Mouse (Mus musculus) activated CD4-positive, CD25-positive, alpha-beta regulatory T cell, adult 4 months (primary cell): ENCODE data around the gene Spz1. TPM values are rescaled to one million over a fixed set of nuclear protein-coding genes. Genes with fewer than 3 reads are reported as not detected.
"Not testable (repeated sequence)": the region's sequence is repeated elsewhere in the genome, so short reads cannot be mapped to it uniquely, and the experiment has no call there.

Experiments used
- ATAC-seq: one replicate; pipeline ENCODE4 v1.8.0; 2017
- polyA plus RNA-seq, 2 experiments: library from polyadenylated mRNA; unstranded; fragments of 100-300 nt; shearing (Covaris generic); gene quantifications; one replicate each; pipeline ENCODE4 v1.2.1; 2017

Gene Spz1
- not detected for polyA plus RNA-seq

DNA sequence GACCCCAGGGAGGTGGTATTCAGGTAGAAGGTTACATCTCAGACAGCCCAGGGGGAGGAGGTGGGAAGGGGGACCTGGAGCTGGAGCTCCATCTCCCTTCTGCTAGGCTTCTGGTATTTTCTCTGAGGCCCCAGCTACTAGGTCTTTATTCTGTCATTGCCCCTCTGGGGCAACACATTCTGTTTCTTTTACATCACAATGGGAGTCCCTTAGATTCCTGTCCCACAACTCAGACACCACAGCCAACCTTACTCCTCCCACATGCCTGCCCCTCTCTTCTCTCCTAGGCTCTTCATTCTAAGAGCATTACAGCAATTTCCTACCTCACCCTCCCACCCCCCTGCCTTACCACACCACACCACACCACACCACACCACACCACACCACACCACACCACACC is at the start of gene Spz1:
Gene Spz1 (minus strand): TSS at position 101 of the 400 bp plus-strand sequence.
- ATAC-seq, result no peak

DNA sequence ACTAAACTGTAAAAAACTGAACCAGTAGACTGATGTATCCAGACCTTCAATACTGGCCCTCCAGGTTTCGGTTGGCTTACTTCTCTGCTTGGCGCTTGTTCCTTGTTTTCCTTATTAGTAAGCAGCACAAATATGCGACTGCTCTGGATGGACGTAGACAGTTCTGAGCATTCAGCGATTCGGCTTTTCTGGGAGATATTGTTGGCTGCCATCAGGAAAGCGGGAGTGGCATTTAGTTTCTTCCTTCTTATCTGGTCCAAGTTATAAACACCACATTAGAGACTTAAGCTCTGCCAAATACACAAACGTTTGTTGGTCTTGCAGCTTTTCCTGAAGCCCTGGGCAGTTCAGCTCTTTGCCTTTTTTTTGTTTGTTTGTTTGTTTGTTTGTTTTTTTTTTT is 40.5 kb upstream of the Spz1 start:
- ATAC-seq, result no peak

DNA sequence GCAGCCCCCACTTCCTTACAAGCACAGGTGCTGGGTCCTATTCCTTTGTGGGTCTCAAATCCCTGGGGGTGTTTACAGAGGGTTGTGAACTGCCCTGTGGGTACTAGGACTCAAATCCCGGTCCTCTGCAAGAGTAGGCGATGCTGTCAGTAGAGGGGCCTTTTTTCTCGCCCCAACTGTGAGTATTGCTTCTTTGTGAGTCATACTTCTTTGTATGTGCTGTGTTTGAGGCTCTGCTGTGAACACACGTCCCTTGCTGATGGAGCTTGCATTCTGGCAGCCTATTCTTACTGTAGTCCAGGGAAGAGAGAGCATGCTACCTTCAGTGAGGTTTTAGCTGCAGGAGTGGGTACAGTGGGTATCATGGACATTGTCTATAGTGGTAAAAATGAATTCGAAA is 39.2 kb upstream of the Spz1 start:
- no peak for ATAC-seq

DNA sequence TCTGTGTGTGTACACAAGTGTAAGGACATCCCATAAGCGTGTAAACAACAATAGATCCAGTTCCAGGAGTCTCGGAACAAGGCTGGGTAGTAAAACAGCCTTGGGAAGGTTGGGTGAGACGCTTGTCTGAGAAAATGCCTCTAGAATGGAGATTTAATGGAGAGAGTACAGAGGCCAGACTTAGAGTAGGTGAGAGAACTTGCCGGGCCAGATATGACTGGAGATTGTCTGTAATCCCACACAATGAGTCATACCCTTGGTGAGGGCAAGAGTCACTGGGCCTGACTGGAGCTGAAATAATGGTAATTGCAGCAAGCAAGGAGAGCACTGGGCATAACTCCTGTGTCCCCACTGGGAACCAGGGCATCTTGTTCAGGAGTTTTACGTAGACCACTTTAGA is 37.1 kb upstream of the Spz1 start:
- ATAC-seq, result no peak

DNA sequence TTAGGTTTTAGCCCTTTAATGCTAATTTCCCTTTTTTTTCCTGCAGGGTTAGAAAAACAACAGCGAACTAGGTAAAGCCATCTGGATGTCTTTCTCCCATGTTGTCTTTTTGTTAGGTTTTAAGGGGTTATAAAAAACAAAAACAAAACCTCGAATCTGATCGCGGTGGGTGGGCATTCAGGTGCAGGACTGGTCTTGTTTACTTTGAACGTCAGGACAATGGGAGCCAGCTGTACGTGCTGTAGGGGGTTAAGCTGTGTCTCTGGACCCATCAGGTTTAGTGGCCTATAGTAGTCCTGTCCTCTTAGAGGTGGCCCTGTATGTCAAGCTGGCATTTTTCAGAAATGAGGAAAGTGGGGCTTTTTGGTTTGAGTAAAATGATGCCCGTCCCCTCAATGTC is 35.9 kb upstream of the Spz1 start:
- ATAC-seq, result no peak

DNA sequence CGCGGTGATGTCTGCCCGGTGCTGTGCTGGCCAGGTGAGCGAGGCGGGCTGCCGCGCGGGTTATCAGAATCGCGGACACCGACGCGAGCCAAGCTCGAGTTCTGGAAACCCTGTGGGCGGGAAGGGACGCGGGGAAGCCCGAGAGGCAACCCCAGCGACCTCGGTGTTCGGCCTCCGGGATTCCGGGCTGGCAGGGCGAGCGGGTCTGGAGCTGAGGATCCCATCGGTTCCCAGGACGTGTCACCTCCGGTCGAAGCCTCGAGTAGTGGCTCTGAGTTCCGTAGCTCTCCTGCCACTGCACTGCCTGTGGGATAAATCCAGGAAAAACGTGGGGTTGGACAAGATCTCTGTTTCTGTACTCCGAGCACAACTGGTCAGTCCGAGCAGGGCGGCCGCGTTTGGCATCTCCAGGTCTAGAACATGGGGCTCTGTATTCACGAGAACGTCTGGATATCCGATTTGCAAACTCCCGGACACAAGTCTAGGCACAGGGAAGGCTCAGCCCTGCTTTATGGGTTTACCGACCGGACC is 35.3 kb upstream of the Spz1 start:
- ATAC-seq, result peak; percentile 7

DNA sequence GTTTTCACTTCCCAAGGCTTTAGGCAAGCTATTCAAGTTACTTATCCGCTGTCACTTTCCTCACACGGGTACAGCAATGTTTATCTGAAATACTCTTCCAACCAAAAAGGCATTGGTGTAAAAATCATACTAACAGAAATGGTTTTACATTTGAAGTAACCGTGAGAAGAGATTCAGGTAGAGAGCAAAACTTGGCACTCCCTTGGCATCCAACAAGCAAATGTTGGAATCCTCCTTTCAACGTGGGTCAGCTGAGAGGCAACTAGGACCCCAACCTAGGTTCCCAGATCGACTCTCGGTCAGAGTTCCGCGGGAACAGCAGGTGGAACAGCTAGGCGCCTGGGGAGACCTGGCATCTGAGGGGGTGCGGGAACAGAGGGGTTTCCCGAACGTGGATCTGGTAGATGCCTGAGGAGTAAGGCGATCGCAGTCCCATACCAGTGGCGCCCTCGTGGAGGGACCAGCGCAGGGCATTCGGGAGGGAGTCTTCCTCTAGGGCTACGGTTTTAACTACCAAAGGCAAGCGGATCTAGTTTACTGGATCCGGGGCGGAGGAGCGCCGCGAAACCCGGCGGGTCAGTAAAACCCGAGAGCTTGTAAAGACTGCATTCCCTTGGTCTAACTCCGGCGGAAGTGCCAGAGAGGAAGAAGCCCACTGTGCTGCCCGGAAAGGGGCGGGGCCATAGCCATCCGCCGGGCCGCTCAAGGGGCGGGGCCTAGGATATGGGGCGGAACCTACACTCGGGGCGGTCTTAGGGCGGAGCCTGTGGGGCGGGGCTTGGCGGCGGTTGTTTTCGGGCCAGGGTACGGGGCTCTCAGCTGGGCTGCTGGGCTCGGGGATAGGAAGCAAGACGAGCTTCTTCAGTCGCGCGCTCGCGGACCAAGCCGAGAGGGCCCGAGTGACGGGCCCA is 34.6 kb upstream of the Spz1 start, which contains the start of gene Serinc5:
Gene Serinc5 (plus strand): TSS at position 781 of the 911 bp plus-strand sequence.
- peak; percentile 90 for ATAC-seq

DNA sequence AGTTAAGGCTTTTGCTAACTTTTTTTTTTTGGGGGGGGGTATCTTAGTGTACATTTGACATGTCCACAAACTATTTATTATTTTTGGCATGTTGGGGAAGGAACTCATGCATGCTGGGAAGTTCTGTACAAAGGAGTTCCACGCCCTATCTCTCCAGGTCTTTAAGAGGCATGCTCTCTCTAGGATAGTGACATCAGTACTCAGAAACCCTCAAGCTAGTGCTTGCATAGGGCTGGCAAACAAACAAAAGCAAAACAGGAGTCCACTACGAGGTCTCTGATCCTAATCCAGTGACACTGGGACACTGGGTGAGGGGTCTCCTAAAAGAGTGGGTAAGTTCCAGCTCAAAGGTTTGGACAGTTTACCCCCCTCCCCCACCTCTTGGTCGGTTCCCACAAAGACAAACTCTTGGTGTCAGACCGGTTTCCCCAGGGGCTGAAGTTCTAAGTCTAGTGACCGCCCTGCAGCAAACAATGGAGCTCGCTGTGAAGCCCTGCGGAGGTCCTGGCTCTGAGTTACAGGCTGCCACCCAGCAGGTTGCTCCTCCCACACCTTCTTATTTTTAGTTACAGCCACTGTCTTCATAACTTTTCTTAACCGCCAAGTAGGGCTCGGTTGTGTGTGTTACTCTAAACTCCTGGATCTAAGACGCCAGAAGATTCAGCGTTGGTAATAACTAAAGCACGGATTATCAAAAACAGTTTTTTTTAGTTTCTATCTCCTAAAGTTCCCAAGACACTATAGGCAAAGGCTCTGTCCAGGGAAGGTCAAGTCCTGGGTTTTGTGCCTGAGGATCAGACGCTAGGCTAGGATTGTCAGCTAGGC is 33.7 kb upstream of the Spz1 start:
- ATAC-seq, result peak; percentile 15

DNA sequence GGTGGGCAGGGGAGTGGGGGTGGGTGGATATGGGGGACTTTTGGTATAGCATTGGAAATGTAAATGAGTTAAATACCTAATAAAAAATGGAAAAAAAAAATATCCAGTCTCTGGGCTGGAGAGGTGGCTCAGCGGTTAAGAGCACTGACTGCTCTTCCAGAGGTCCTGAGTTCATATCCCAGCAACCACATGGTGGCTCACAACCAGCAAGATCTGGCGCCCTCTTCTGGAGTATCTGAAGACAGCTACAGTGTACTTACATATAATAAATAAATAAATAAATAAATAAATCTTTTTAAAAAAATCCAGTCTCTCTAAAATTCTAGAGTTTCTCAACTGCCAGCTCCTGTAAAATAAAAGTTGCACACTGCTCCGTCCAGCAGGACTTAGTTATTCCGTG is 29.3 kb upstream of the Spz1 start:
- ATAC-seq, result not testable (repeated sequence)

DNA sequence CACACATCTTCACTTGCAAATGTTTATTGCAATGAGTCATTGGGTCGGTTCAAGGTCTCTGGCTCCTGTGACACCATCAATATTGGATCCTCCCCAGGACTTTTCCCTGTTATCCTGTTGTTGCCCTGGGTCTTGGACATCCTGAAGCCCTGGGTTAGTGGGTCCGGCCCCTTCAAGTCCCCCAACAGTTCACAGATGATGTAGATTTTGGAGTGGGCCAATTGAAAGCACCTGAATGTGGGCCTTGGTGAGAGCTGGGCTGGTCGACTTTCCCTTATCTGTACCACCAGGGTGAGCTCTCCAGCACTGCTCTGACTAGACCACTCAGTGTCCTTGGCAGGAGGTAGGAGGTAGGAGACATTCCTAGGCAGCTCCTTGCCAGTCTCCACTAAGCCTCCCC is 19.5 kb upstream of the Spz1 start:
- ATAC-seq, result no peak

DNA sequence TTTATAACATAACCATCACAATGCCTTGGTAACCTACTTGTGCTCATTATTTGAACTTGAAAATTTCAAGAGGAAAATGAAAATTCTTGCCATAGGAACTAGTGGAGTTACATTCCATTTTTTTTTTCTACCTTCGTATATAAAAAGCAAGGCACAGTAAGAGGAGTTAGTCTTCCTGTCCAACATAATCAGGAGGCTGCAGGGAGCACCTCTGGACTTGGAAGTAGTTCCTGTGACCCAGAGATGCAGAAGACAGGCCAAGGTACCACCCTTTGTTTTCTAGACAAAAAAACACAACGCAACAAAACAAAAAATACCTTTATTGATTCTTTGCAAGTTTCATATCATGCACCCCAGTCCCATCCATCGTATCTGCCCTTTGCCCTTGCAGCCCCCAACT is 18.9 kb upstream of the Spz1 start:
- ATAC-seq, result no peak

DNA sequence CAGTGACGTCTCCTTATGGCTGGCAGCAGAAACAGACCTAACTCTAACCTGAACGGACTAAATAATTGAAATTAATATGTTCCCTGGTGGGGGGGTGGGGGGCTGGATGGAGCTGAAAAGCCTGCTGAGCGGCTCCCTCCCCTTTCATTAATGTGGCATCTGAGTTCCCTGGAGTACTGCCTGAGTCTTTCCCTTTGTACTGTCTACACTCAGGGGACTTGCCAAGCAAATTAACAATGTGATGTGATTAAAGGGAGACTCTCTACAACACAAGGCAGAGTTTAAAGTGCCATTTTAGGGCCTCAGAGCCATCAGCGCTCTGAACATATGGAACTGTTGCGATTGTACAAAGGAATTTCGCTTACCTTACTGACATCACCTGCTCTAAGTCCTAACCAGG is 18.5 kb upstream of the Spz1 start:
- ATAC-seq, result no peak

DNA sequence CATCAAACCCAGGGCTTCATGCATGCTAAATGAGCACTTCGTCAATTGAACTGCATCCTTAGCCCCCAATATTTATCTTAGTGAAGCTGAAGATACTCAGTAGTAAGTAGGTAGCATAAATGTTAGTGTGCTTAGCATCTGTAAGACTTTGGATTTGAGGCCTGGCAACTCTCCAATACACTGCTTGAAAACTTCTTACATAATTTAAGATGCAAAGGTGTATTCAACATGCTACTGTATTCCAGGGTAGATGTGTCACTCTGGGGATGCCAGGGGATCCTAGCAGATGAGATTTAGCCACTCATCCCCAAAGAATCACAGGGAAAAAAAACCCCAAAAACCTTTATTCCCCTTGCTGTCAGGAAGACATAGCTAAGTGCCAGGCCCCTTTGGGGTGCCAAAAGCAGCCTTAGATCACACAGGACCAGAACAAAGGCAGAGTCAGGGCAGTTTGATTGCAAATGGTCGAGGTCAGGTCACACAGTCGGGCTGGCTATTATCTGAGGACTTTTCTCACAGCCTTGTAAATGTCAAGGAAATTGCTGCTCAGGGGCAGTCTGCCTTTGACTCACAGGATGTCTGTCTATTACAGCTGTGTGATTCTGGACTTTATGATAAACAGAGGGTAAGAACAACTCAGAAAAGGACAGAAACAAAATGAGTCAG is 17.9 kb upstream of the Spz1 start:
- no peak for ATAC-seq

DNA sequence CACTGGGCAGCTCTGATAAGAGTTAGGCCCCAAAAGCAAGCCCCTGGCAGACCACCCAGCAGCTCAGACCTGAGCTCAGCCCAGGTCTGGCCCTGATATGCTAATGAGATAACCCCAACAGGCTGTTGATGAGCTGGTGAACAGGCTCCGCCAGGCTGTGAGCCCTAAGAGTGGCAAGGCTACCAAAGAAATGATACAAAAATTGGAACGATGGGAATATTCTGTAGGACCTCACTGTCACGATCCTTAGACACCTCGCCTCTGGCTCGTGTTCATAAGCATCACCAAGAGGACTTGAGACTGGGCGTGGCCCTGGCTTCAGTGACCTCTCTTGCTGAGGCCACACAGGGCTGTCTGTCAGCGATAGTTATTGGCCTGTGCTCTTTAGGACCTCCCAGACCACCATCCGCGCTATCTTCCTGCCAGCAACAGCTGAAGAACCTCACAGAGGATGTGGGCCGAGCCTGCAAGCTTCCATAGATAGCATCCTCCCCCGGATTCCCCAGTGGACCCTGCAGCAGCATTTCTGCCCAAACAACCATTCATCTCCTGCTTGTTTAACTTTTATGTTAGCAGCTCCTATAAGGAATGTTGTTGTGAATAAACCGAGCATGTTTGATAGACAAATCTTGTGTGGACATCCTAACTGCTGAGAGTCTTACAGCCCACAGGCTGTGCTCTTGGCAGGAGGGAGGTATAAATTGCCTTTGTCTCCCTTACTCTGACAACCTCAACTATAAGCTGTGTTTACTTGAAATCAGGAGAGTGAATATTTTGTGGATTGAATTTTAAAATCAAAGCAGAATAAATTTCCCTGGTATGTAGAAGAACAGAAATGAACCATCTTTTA is 17.0 kb upstream of the Spz1 start:
- ATAC-seq, result no peak

DNA sequence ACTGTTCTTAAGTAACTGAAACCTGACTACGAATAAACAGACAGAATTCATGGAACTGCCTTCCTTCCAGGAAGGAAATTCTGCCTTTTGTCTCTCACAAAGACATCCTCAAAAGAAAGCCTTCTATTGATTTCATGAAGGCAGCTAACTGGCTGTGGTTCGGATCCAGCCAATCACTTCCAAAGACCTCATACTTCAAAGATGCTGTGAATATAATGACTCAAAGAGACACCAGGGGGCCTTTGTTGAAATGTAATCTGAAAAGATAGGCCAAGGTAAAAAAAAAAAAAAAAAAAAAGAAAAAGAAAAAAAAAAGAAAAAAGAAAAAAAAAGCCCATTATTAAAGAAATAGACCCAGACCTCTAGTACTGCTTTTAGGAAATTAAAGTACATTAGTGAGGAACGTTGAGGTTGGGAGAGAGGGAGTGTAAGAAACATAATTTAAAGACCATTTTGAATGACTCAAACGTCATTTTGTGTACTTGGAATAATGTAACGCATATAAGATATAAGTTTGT is 16.4 kb upstream of the Spz1 start:
- no peak for ATAC-seq

DNA sequence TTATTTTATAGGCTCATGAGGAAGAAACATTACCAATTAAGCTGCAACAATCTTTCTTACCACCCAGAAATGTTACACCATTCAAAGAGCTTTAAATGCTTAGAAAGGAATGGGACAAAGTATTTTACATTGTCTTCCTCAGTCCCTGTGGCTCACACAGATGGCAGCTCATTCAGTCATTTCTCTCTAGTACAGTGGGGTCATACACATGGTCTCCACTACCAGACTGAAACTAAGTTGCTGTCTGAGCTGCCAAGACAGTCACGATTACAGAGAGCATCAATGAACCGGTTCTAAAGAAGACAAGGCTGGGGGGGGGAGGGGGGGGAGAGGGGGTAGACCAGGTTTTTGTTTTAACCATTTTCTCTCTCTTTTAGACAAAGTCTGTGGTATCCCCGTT is 15.3 kb upstream of the Spz1 start:
- ATAC-seq, result no peak

DNA sequence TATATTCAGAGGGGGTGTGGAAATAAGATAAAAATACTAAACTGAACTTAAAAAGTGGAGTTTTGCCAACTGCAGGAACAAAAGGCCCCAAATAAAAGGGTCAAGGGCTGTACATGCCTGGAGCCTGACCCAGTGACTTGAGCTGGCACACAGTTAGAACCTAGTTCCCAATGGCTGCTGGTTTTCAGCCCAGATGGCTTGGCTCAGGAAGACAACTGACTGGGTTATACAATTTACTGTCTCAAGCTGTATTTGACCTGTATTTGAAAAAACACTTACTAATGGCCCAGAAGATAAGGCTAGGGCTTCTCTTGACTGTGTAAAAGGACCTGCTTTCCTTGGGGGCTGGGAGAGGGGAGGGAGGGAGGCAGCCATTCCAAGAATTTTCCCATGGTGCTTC is 13.3 kb upstream of the Spz1 start:
- no peak for ATAC-seq

DNA sequence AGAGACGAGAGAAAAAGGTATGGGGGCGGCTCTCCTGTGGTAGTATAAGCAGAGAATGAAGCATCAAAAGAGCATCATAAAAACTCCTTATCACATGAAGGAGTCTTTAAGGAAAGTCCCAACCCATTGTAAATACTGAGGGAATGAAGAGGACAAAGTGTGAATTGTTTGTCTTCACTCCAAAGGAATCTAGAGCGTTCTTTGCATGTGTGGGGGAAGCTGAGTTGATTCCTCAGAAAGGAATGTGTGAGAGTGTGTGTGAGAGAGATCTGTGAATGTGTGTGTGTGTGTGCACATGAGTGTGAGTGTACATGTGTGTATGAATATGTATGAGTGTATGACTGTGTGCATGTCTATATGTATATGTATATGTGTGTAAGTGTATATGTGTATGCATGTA is 12.7 kb upstream of the Spz1 start:
- no peak for ATAC-seq

DNA sequence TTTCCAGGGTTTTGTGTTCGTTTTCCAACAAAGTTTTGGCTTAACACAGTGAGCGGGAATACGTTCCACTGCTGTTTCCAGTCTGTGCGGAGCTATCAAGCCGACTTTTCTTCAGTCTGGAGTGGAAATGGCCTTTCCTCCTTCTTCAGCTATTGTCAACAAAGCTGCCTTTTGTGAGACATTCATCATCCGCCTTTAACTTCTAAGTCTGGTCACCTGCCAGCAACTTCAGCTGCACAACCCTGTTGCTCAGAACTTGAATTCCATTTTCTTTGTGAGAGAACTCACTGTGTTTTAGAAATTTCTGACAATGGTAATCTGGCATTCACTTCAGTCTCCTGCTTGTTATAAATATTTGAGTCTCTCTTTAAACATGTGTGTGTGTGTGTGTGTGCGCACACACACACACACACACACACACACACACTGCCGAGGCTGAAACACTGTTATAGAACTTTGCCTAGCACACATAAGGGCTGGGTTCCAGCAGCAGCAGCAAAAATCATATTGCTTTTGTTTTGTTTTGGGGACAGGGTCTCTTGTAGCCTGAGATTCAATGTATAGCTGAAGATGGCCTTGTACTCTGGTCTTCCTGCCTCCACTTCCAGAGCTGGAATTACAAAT is 8.2 kb upstream of the Spz1 start:
- ATAC-seq, result no peak

DNA sequence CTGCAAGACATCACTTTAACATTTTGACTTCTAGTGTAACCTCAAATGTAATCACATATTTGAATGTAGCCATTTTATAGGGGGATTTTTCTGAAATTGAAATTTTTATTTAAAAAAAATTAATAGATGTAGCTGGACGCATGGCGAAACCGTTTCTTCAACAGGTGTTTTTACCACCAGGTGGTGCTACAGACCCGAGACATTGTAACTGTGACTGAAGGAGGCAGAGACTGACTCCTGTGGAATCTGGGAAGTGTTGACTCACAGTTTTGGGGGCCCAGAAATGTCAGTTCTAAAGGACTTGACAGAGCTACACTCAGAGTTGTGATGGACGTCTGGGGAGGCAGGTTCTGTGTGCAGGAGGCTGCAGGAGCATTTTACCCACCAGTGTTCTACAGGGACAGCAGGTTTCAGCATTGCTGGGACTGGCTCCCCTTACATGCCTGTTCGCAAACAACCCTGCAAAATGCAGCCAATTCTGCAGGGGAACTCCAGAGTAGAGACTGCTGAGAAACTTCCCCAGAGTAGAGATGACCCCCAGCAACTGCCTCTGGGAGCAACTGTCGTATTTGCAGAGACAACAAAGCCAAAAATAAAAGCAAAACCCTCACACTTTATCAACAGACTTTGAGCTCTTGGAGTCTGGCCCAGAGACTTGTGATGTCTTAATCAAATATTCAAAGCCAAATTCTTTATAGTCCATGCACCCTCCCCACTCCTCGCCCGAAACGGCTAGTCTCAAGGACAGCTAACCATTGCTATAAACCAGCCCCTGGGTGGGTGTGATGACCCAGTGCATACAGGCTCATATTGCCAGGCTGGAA is 4.5 kb upstream of the Spz1 start:
- peak; percentile 59 for ATAC-seq
